In genomic region chr19:36714492-36714891, GRCm38 (mm10) we compare ENCODE assay signal across 17 mouse cellular contexts. TPM values are rescaled to one million over a fixed set of nuclear protein-coding genes. Genes with fewer than 3 reads are reported as not detected.
"Had no signal": no experiment of that assay in that cellular context is flagged by ENCODE, and none has a peak within 500 bp of the region (broad histone marks: within the 10 kb centered on the region; RNA-seq: fewer than 3 reads in every experiment).

No protein-coding gene starts in this region.

- H3K27ac ChIP-seq: kidney, embryonic 15.5 days; limb, embryonic 13.5 days; midbrain, embryonic 10.5 days; neural tube, embryonic 13.5 days had no signal

- H3K4me3 ChIP-seq: kidney, embryonic 15.5 days; limb, embryonic 13.5 days; midbrain, embryonic 10.5 days; neural tube, embryonic 13.5 days had no signal

- DNase-seq: kidney, adult 18-20 months; kidney, postnatal 14 days; left cerebral cortex, postnatal 4 days; lung, embryonic 14.5 days; lung, postnatal 10 days; lung, postnatal 4 days; right cerebral cortex, adult 18-20 months; right cerebral cortex, postnatal 25 days; thymus, adult 18-20 months; thymus, postnatal 36 days had no signal

- H3K4me1 ChIP-seq: kidney, embryonic 15.5 days; limb, embryonic 13.5 days; midbrain, embryonic 10.5 days; neural tube, embryonic 13.5 days had no signal

- H3K9ac ChIP-seq: kidney, embryonic 15.5 days; limb, embryonic 13.5 days; lung, embryonic 14.5 days; neural tube, embryonic 13.5 days had no signal

- H3K36me3 ChIP-seq: kidney, embryonic 15.5 days; limb, embryonic 13.5 days; midbrain, embryonic 10.5 days; neural tube, embryonic 13.5 days had no signal

- H3K27me3 ChIP-seq: kidney, embryonic 15.5 days; limb, embryonic 13.5 days; neural tube, embryonic 13.5 days had no signal

- H3K9me3 ChIP-seq: kidney, embryonic 15.5 days had no signal

- ATAC-seq: inflammation-experienced regulatory T-cells, adult 6 months; midbrain, embryonic 16.5 days had no signal

- H3K4me2 ChIP-seq: kidney, embryonic 15.5 days; limb, embryonic 13.5 days; liver, embryonic 11.5 days; lung, embryonic 14.5 days; neural tube, embryonic 13.5 days had no signal

RNA-seq across cellular contexts. Expression of gene Ppp1r3c, which starts 22.0 kb away (rescaled TPM):
- polyA plus RNA-seq: inflammation-experienced regulatory T-cells, adult 6 months had no signal
